9 mouse cellular contexts compared by ENCODE assay signal in genomic region chr11:118999361-118999804, GRCm38 (mm10). TPM values are rescaled to one million over a fixed set of nuclear protein-coding genes. Genes with fewer than 3 reads are reported as not detected.
DNase-seq lines count a peak whose midpoint lies in the region; ATAC-seq and TF ChIP-seq lines count a peak whose summit lies in the region.
"Had no signal": no experiment of that assay in that cellular context is flagged by ENCODE, and none has a peak within 500 bp of the region (broad histone marks: within the 10 kb centered on the region; RNA-seq: fewer than 3 reads in every experiment).

No protein-coding gene starts in this region.

- no peak overlapping the region for H3K9ac ChIP-seq in lung, embryonic 14.5 days
- peak overlapping the region; percentile 52; the same call in 1 of the 2 replicates for H3K9ac ChIP-seq in hindbrain, embryonic 12.5 days
- H3K9ac ChIP-seq in midbrain, embryonic 11.5 days (ENCODE audit: low read length), result peak overlapping the region; percentile 30

- no peak for TF ChIP-seq CTCF in lung, embryonic 14.5 days (IDR thresholded peaks at IDR 0.05; ENCODE audit: low read depth)

- no peak for ATAC-seq in lung, embryonic 14.5 days (ENCODE audit: insufficient read depth)
- ATAC-seq in hindbrain, embryonic 12.5 days (ENCODE audit: low FRiP score), result peak; percentile 68
- peak; percentile 75 for ATAC-seq in midbrain, embryonic 11.5 days (ENCODE audit: low FRiP score)
- no peak for ATAC-seq in granulocyte monocyte progenitor cell, adult 5-6 weeks (replicated peaks; ENCODE audit: poor library complexity, severe bottlenecking)

- peaks cover 16% of the 10 kb centered on the region; the same call in 1 of the 2 replicates for H3K27me3 ChIP-seq in lung, embryonic 14.5 days (ENCODE audit: insufficient read depth, low read length)
- H3K27me3 ChIP-seq in hindbrain, embryonic 12.5 days, result peaks cover 15% of the 10 kb centered on the region
- H3K27me3 ChIP-seq in midbrain, embryonic 11.5 days (ENCODE audit: control insufficient read depth, insufficient read depth, low read length), result peaks cover 12% of the 10 kb centered on the region

- 5% methylated on average over 26 of the region's 26 CpGs for WGBS in lung, embryonic 14.5 days
- 3% methylated on average over 26 of the region's 26 CpGs for WGBS in hindbrain, embryonic 12.5 days
- 3% methylated on average over 26 of the region's 26 CpGs for WGBS in midbrain, embryonic 11.5 days

- DNase-seq in lung, embryonic 14.5 days, result peak; percentile 48
- DNase-seq in lung, postnatal 14 days, result no peak
- peak; percentile 85 to 91 for DNase-seq in cerebellum, postnatal 10 days
- DNase-seq in midbrain, embryonic 11.5 days (ENCODE audit: low spot score, missing footprints), result peak; percentile 95
- DNase-seq in natural killer cell, adult 2 months (ENCODE audit: low spot score in 2 of 2), result no peak
- no peak for DNase-seq in heart, adult 11 months

- no peaks in the 10 kb centered on the region for H3K4me1 ChIP-seq in lung, embryonic 14.5 days (ENCODE audit: insufficient read depth)
- H3K4me1 ChIP-seq in hindbrain, embryonic 12.5 days, result peaks cover 28% of the 10 kb centered on the region
- peaks cover 16% of the 10 kb centered on the region for H3K4me1 ChIP-seq in midbrain, embryonic 11.5 days (ENCODE audit: control insufficient read depth, insufficient read depth, low read length)

- H3K36me3 ChIP-seq in lung, embryonic 14.5 days (ENCODE audit: insufficient read depth), result no peaks in the 10 kb centered on the region
- H3K36me3 ChIP-seq in hindbrain, embryonic 12.5 days, result no peaks in the 10 kb centered on the region
- H3K36me3 ChIP-seq in midbrain, embryonic 11.5 days (ENCODE audit: control insufficient read depth, insufficient read depth, low read length), result no peaks in the 10 kb centered on the region

- H3K4me3 ChIP-seq in lung, embryonic 14.5 days (ENCODE audit: low read depth, low read length), result no peak overlapping the region
- H3K4me3 ChIP-seq in hindbrain, embryonic 12.5 days, result peak overlapping the region; percentile 12
- no peak overlapping the region for H3K4me3 ChIP-seq in midbrain, embryonic 11.5 days (ENCODE audit: low read depth, low read length)

- peak overlapping the region; percentile 38; the same call in 1 of the 2 replicates for H3K4me2 ChIP-seq in lung, embryonic 14.5 days
- peak overlapping the region; percentile 51 for H3K4me2 ChIP-seq in hindbrain, embryonic 12.5 days (replicated peaks)
- peak overlapping the region; percentile 49 for H3K4me2 ChIP-seq in midbrain, embryonic 11.5 days

- H3K9me3 ChIP-seq in lung, embryonic 14.5 days (ENCODE audit: low read depth, low read length), result no peaks in the 10 kb centered on the region
- no peaks in the 10 kb centered on the region for H3K9me3 ChIP-seq in hindbrain, embryonic 12.5 days (replicated peaks)
- H3K9me3 ChIP-seq in midbrain, embryonic 11.5 days (ENCODE audit: control insufficient read depth, low read length), result no peaks in the 10 kb centered on the region

- H3K27ac ChIP-seq in lung, embryonic 14.5 days (ENCODE audit: low read depth), result no peak overlapping the region
- H3K27ac ChIP-seq in hindbrain, embryonic 12.5 days, result peak overlapping the region; percentile 78
- H3K27ac ChIP-seq in midbrain, embryonic 11.5 days (ENCODE audit: low read depth, low read length), result no peak overlapping the region

RNA-seq across cellular contexts. Expression of gene Enpp7, which starts 11.4 kb away (rescaled TPM):
- polyA plus RNA-seq in lung, embryonic 14.5 days (2014; fragmentation: Nextera tagmentation; extraction: Ambion mirVana), result not detected in 2 replicates
- not detected in 2 replicates for polyA plus RNA-seq in hindbrain, embryonic 12.5 days (2016; fragmentation: Nextera tagmentation; extraction: Ambion mirVana)
- not detected in 2 replicates for polyA plus RNA-seq in midbrain, embryonic 11.5 days (2014; fragmentation: Nextera tagmentation; extraction: Ambion mirVana)
- not detected in 2 replicates for total RNA-seq in granulocyte monocyte progenitor cell, adult 5-6 weeks (2014; fragmentation: Nextera tagmentation)
- total RNA-seq in granulocyte monocyte progenitor cell, adult 5-6 weeks (2017), result not detected in 2 replicates
- total RNA-seq: layer of hippocampus, adult 8-10 months had no signal

RNA-seq across cellular contexts. Expression of gene Cbx2, which starts 23.4 kb away (rescaled TPM):
- polyA plus RNA-seq in lung, embryonic 14.5 days (2014; fragmentation: Nextera tagmentation; extraction: Ambion mirVana), result 35.6 and 43.4 TPM in 2 replicates
- 60.5 and 62.5 TPM in 2 replicates for polyA plus RNA-seq in hindbrain, embryonic 12.5 days (2016; fragmentation: Nextera tagmentation; extraction: Ambion mirVana)
- 66.7 and 70.5 TPM in 2 replicates for polyA plus RNA-seq in midbrain, embryonic 11.5 days (2014; fragmentation: Nextera tagmentation; extraction: Ambion mirVana)
- 0.88 and 5.0 TPM in 2 replicates for total RNA-seq in granulocyte monocyte progenitor cell, adult 5-6 weeks (2014; fragmentation: Nextera tagmentation)
- 2.1 and 2.6 TPM in 2 replicates for total RNA-seq in granulocyte monocyte progenitor cell, adult 5-6 weeks (2017)

RNA-seq across cellular contexts. Expression of gene Cbx8, which starts 41.4 kb away (rescaled TPM):
- polyA plus RNA-seq in lung, embryonic 14.5 days (2014; fragmentation: Nextera tagmentation; extraction: Ambion mirVana), result 8.5 and 8.8 TPM in 2 replicates
- 9.9 and 11.6 TPM in 2 replicates for polyA plus RNA-seq in hindbrain, embryonic 12.5 days (2016; fragmentation: Nextera tagmentation; extraction: Ambion mirVana)
- polyA plus RNA-seq in midbrain, embryonic 11.5 days (2014; fragmentation: Nextera tagmentation; extraction: Ambion mirVana), result 11.3 and 11.9 TPM in 2 replicates
- total RNA-seq in granulocyte monocyte progenitor cell, adult 5-6 weeks (2014; fragmentation: Nextera tagmentation), result 3.6 TPM in 2 replicates
- total RNA-seq in granulocyte monocyte progenitor cell, adult 5-6 weeks (2017), result 1.5 and 3.2 TPM in 2 replicates

Comparison
In these comparisons a context has a peak if more than half of its experiments do, and no peak if none do; other contexts are left out.
1. DNase-seq: peak in lung, embryonic 14.5 days (single experiment), cerebellum, postnatal 10 days (2 of 2) and midbrain, embryonic 11.5 days (single experiment); none in lung, postnatal 14 days (single experiment), natural killer cell, adult 2 months (0 of 2) and heart, adult 11 months (single experiment).
2. ATAC-seq: peak in hindbrain, embryonic 12.5 days (single experiment) and midbrain, embryonic 11.5 days (single experiment); none in lung, embryonic 14.5 days (single experiment) and granulocyte monocyte progenitor cell, adult 5-6 weeks (single experiment).
3. Peak in every context shown above with its lines, with median percentiles within 50 percentile points of each other: H3K4me2 ChIP-seq.